Mouse (Mus musculus) hindbrain, embryonic 14.5 days (tissue): ENCODE results near the gene Tnrc6b. TPM values are rescaled to one million over a fixed set of nuclear protein-coding genes. Genes with fewer than 3 reads are reported as not detected.

ENCODE experiments used
- ATAC-seq: fragments of 200-750 bp; cut with Nextera tagmentation; 2 replicates; pipeline ENCODE4 v1.8.0; 2017; ENCODE audit warnings: moderate number of reproducible peaks, mild to moderate bottlenecking, moderate TSS enrichment, moderate library complexity; ENCODE audit not compliant: low FRiP score
- DNase-seq: peaks from one replicate; pipeline ENCODE4 v3.0.0-alpha.2; 2015; ENCODE audit warnings: low spot score
- H3K27ac ChIP-seq: fragments of 300-500 bp; sonication (generic); 2 replicates; pipeline ENCODE4 v1.5.1; 2014; ENCODE audit warnings: mild to moderate bottlenecking, moderate library complexity
- H3K27me3 ChIP-seq: fragments of 300-500 bp; sonication (generic); 2 replicates; pipeline ENCODE4 v1.6.1; 2014; ENCODE audit warnings: mild to moderate bottlenecking, low read length, mixed read lengths; ENCODE audit not compliant: control insufficient read depth, insufficient read depth
- H3K36me3 ChIP-seq: fragments of 300-500 bp; sonication (generic); replicated peaks from 2 replicates; pipeline ENCODE4 v1.6.1; 2014; ENCODE audit not compliant: control insufficient read depth, insufficient read depth
- H3K4me1 ChIP-seq: fragments of 300-500 bp; sonication (generic); replicated peaks from 2 replicates; pipeline ENCODE4 v1.6.1; 2014; ENCODE audit warnings: antibody characterized with exemption, low read length, mixed read lengths; ENCODE audit not compliant: control insufficient read depth, insufficient read depth
- H3K4me2 ChIP-seq: fragments of 300-500 bp; sonication (generic); replicated peaks from 2 replicates; pipeline ENCODE4 v1.6.1; 2014; ENCODE audit warnings: mild to moderate bottlenecking, moderate library complexity
- H3K4me3 ChIP-seq: fragments of 300-500 bp; sonication (generic); replicated peaks from 2 replicates; pipeline ENCODE4 v1.5.1; 2014; ENCODE audit warnings: mild to moderate bottlenecking, low read length
- H3K9ac ChIP-seq: fragments of 300-500 bp; sonication (generic); 2 replicates; pipeline ENCODE4 v1.6.1; 2014
- H3K9me3 ChIP-seq: fragments of 300-500 bp; sonication (generic); 2 replicates; pipeline ENCODE4 v1.6.1; 2016; ENCODE audit warnings: low read length; ENCODE audit not compliant: control insufficient read depth
- WGBS: fragments of 180-500 bp; shearing (Covaris S2); extraction: QIAGEN DNeasy Blood & Tissue Kit; methylation state at CpG from one replicate; pipeline ENCODE4 v1.1.7; 2014; 5-methylcytosine and 5-hydroxymethylcytosine counted together
- polyA plus RNA-seq: library from polyadenylated mRNA; unstranded; fragments of >200 nt; fragmentation: Nextera tagmentation; extraction: Ambion mirVana; gene quantifications from 2 replicates; pipeline ENCODE4 v1.2.1, GENCODE M21; 2014

Gene Tnrc6b
- polyA plus RNA-seq, 1 experiment from 2014 or later, result 27.9 TPM

GRCm38 (mm10) chr15:80955836-80956438, 244.8 kb downstream of the Tnrc6b start:
- Histone ChIP-seq H3K9ac (no peak overlapping the region), H3K36me3 (peaks cover 88% of the 10 kb centered on the region)
- WGBS, result 94% methylated on average over 12 of the region's 12 CpGs

GRCm38 (mm10) chr15:80969371-80969770, 258.3 kb downstream of the Tnrc6b start:
- no peak overlapping the region for H3K4me2 ChIP-seq
- peaks cover 54% of the 10 kb centered on the region for H3K36me3 ChIP-seq

More at GRCm38 (mm10) chr15:80955836-80956438, 244.8 kb downstream of the Tnrc6b start:
- no peak overlapping the region for H3K4me2 ChIP-seq
- ATAC-seq (no peak), DNase-seq (no peak)
- no peak overlapping the region for H3K27ac ChIP-seq
- H3K4me1 ChIP-seq, result no peaks in the 10 kb centered on the region
- no peak overlapping the region for H3K4me3 ChIP-seq
- H3K9me3 ChIP-seq, result no peaks in the 10 kb centered on the region
- H3K27me3 ChIP-seq, result no peaks in the 10 kb centered on the region

GRCm38 (mm10) chr15:80974311-80974710, 263.2 kb downstream of the Tnrc6b start:
- ATAC-seq, result no peak
- Histone ChIP-seq H3K4me1 (peaks cover 11% of the 10 kb centered on the region), H3K4me3 (no peak overlapping the region), H3K9ac (no peak overlapping the region), H3K4me2 (no peak overlapping the region), H3K27ac (no peak overlapping the region), H3K9me3 (no peaks in the 10 kb centered on the region), H3K36me3 (peaks cover 13% of the 10 kb centered on the region), H3K27me3 (no peaks in the 10 kb centered on the region)
- WGBS, result 62% methylated on average over 5 of the region's 5 CpGs
- no peak for DNase-seq

More at GRCm38 (mm10) chr15:80969371-80969770, 258.3 kb downstream of the Tnrc6b start:
- Histone ChIP-seq H3K4me3 (no peak overlapping the region), H3K9me3 (no peaks in the 10 kb centered on the region), H3K9ac (no peak overlapping the region), H3K27me3 (no peaks in the 10 kb centered on the region), H3K4me1 (no peaks in the 10 kb centered on the region), H3K27ac (no peak overlapping the region)
- WGBS, result 95% methylated on average over 1 of the region's 1 CpGs
- ATAC-seq (no peak), DNase-seq (no peak)

GRCm38 (mm10) chr15:80975666-80976065, 264.6 kb downstream of the Tnrc6b start:
- Histone ChIP-seq H3K4me3 (no peak overlapping the region), H3K4me2 (no peak overlapping the region), H3K9me3 (no peaks in the 10 kb centered on the region), H3K36me3 (no peaks in the 10 kb centered on the region), H3K27me3 (no peaks in the 10 kb centered on the region), H3K27ac (no peak overlapping the region), H3K4me1 (peaks cover 16% of the 10 kb centered on the region), H3K9ac (no peak overlapping the region)
- 89% methylated on average over 3 of the region's 3 CpGs for WGBS
- DNase-seq, result no peak
- no peak for ATAC-seq

- Histone ChIP-seq H3K27ac (peak within 1 kb of the TSS; percentile 23; the same call in 1 of the 2 replicates), H3K4me3 (peak within 1 kb of the TSS; percentile 80), H3K36me3 (no peaks in the 10 kb centered on the region), H3K27me3 (no peaks in the 10 kb centered on the region), H3K9ac (peak within 1 kb of the TSS; percentile 75), H3K9me3 (no peaks in the 10 kb centered on the region), H3K4me2 (peak within 1 kb of the TSS; percentile 70), H3K4me1 (peaks cover 16% of the 10 kb centered on the region)
- WGBS, result under 1% methylated on average over 66 of the region's 67 CpGs
- ATAC-seq (peak; percentile 91), DNase-seq (peak; percentile 88)
Measured at GRCm38 (mm10) chr15:80977620-80978334, 266.7 kb downstream of the Tnrc6b start, which contains the start of gene Sgsm3. TSS of gene Sgsm3 (plus strand) at chr15:80977765.

- ATAC-seq (no peak), DNase-seq (no peak)
- H3K27ac ChIP-seq, result no peak overlapping the region
- H3K4me3 ChIP-seq, result no peak overlapping the region
- H3K36me3 ChIP-seq, result no peaks in the 10 kb centered on the region
- no peaks in the 10 kb centered on the region for H3K9me3 ChIP-seq
- WGBS, result 75% methylated on average over 4 of the region's 4 CpGs
- no peak overlapping the region; the same call in 1 of the 2 replicates for H3K9ac ChIP-seq
- peaks cover 16% of the 10 kb centered on the region for H3K4me1 ChIP-seq
- peak overlapping the region; percentile 70 for H3K4me2 ChIP-seq
- no peaks in the 10 kb centered on the region for H3K27me3 ChIP-seq
Measured at GRCm38 (mm10) chr15:80979611-80980010, 268.5 kb downstream of the Tnrc6b start.

- H3K36me3 ChIP-seq, result no peaks in the 10 kb centered on the region
- peaks cover 16% of the 10 kb centered on the region for H3K4me1 ChIP-seq
- WGBS, result 90% methylated on average over 4 of the region's 4 CpGs
- H3K9ac ChIP-seq, result no peak overlapping the region
- H3K27ac ChIP-seq, result no peak overlapping the region
- DNase-seq (no peak), ATAC-seq (no peak)
- no peaks in the 10 kb centered on the region for H3K9me3 ChIP-seq
- H3K4me3 ChIP-seq, result no peak overlapping the region
- H3K4me2 ChIP-seq, result no peak overlapping the region
- H3K27me3 ChIP-seq, result no peaks in the 10 kb centered on the region
Measured at GRCm38 (mm10) chr15:80981176-80981575, 270.1 kb downstream of the Tnrc6b start.

- H3K4me3 ChIP-seq, result no peak overlapping the region
- no peak overlapping the region for H3K9ac ChIP-seq
- H3K27ac ChIP-seq, result no peak overlapping the region
- 95% methylated on average over 2 of the region's 2 CpGs for WGBS
- no peaks in the 10 kb centered on the region for H3K27me3 ChIP-seq
- H3K4me1 ChIP-seq, result peaks cover 16% of the 10 kb centered on the region
- H3K36me3 ChIP-seq, result no peaks in the 10 kb centered on the region
- no peaks in the 10 kb centered on the region for H3K9me3 ChIP-seq
- no peak for ATAC-seq
- DNase-seq, result no peak
- no peak overlapping the region for H3K4me2 ChIP-seq
Measured at GRCm38 (mm10) chr15:80983264-80983663, 272.2 kb downstream of the Tnrc6b start.

- H3K9ac ChIP-seq, result no peak overlapping the region
- no peak overlapping the region for H3K4me3 ChIP-seq
- WGBS, result 46% methylated on average over 1 of the region's 1 CpGs
- no peak overlapping the region for H3K4me2 ChIP-seq
- no peak overlapping the region for H3K27ac ChIP-seq
- ATAC-seq (no peak), DNase-seq (no peak)
- no peaks in the 10 kb centered on the region for H3K9me3 ChIP-seq
- H3K4me1 ChIP-seq, result no peaks in the 10 kb centered on the region
- H3K27me3 ChIP-seq, result no peaks in the 10 kb centered on the region
- H3K36me3 ChIP-seq, result no peaks in the 10 kb centered on the region
Measured at GRCm38 (mm10) chr15:80988331-80988730, 277.2 kb downstream of the Tnrc6b start.
